Mouse (Mus musculus): ENCODE results near the gene Arvcf. TPM values are rescaled to one million over a fixed set of nuclear protein-coding genes. Genes with fewer than 3 reads are reported as not detected.

The Arvcf gene
- polyA plus RNA-seq, 1 experiment from 2014 or later: 56.1 TPM

DNA sequence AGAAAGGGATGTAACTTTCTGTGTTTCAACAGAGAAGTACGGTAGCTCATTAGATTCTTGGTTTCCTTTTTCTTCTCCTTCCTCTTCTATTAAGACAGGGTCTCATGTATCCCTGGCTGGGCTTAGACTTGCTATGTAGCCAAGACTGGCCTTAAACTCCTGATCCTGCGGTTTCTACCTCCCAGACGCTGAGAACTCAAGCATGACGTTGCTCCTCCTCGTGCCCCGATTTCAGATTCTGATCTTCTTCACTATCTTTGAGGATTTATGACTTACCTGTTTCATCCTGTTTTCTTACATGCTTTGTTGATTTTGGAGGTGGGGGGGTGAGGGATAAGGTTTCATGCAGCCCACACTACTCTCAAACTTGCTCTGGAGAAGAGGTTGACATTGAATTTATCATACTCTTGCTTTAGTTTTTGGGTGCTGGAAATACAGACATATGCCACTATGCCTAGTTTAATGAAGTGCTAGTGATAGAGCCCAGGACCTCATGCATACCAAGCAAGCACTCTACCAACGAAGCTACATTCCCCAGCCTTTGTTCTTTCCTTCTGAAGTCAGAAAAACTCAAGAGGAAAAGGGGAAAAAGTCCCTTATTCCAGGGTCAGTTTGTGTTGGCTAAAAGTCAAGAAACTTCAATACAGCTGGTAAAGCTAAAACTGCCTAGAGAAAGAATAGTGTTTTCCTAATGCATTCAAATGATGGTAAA, 75.4 kb downstream of the Arvcf start:
- H3K9me3 ChIP-seq (replicated peaks): no peaks in the 10 kb centered on the region
- 82% methylated on average over 7 of the region's 7 CpGs for WGBS
- no peak overlapping the region for H3K27ac ChIP-seq
- peaks cover 39% of the 10 kb centered on the region for H3K36me3 ChIP-seq
- H3K27me3 ChIP-seq (ENCODE audit: low read depth, poor library complexity, severe bottlenecking): no peaks in the 10 kb centered on the region
- H3K4me1 ChIP-seq: peaks cover 35% of the 10 kb centered on the region
- no peak for DNase-seq (ENCODE audit: low spot score)
- H3K4me3 ChIP-seq: no peak overlapping the region

DNA sequence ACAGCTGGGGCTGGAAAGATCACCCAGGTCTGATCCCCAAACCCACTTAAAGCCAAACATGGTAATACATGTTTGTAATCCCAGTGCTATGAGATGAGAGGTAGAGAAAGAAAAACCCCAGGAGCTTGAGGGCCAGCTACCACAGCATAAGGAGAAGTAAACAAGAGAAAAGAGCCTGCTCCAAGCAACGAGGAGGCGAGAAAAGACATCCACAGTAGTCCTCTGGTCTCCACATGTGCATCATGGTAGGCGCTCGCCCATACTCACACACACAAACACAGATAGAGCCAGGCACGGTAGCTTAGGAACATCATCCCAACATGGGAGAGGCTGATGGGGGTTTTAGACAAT, 75.9 kb downstream of the Arvcf start:
- Histone ChIP-seq H3K4me3 (no peak overlapping the region), H3K4me1 (peaks cover 35% of the 10 kb centered on the region), H3K27ac (no peak overlapping the region), H3K36me3 (peaks cover 34% of the 10 kb centered on the region), H3K9me3 (replicated peaks) (no peaks in the 10 kb centered on the region), H3K27me3 (ENCODE audit: low read depth, poor library complexity, severe bottlenecking) (no peaks in the 10 kb centered on the region)
- WGBS: 92% methylated on average over 5 of the region's 5 CpGs
- DNase-seq (ENCODE audit: low spot score): no peak

- Histone ChIP-seq H3K4me3 (no peak overlapping the region), H3K36me3 (peaks cover 32% of the 10 kb centered on the region), H3K27me3 (ENCODE audit: low read depth, poor library complexity, severe bottlenecking) (no peaks in the 10 kb centered on the region), H3K4me1 (peaks cover 35% of the 10 kb centered on the region), H3K9me3 (replicated peaks) (no peaks in the 10 kb centered on the region), H3K27ac (no peak overlapping the region)
- WGBS: 67% methylated on average over 11 of the region's 11 CpGs
- no peak for DNase-seq (ENCODE audit: low spot score)
These were observed 76.5 kb downstream of the Arvcf start for GRCm38 (mm10) chr16:18424364-18425045.

- Histone ChIP-seq H3K9me3 (replicated peaks) (no peaks in the 10 kb centered on the region), H3K27ac (peak overlapping the region; percentile 96)
- 19% methylated on average over 10 of the region's 10 CpGs for WGBS
These were observed 77.7 kb downstream of the Arvcf start for GRCm38 (mm10) chr16:18425475-18426214.

GRCm38 (mm10) chr16:18426215-18426791, 78.3 kb downstream of the Arvcf start, which contains the start of gene Txnrd2:
Gene Txnrd2 (plus strand): TSS chr16:18426384.
- Histone ChIP-seq H3K27me3 (ENCODE audit: low read depth, poor library complexity, severe bottlenecking) (no peaks in the 10 kb centered on the region), H3K4me3 (peak within 1 kb of the TSS; percentile 94), H3K36me3 (peaks cover 27% of the 10 kb centered on the region), H3K27ac (peak within 1 kb of the TSS; percentile 96), H3K4me1 (peaks cover 44% of the 10 kb centered on the region), H3K9me3 (replicated peaks) (no peaks in the 10 kb centered on the region)
- peak; percentile 82 for DNase-seq (ENCODE audit: low spot score)
- WGBS: under 1% methylated on average over 52 of the region's 52 CpGs

More at GRCm38 (mm10) chr16:18425475-18426214, 77.7 kb downstream of the Arvcf start:
- Histone ChIP-seq H3K27me3 (ENCODE audit: low read depth, poor library complexity, severe bottlenecking) (no peaks in the 10 kb centered on the region), H3K36me3 (peaks cover 30% of the 10 kb centered on the region), H3K4me1 (peaks cover 39% of the 10 kb centered on the region), H3K4me3 (peak overlapping the region; percentile 94)
- peak; percentile 52 for DNase-seq (ENCODE audit: low spot score)

DNA sequence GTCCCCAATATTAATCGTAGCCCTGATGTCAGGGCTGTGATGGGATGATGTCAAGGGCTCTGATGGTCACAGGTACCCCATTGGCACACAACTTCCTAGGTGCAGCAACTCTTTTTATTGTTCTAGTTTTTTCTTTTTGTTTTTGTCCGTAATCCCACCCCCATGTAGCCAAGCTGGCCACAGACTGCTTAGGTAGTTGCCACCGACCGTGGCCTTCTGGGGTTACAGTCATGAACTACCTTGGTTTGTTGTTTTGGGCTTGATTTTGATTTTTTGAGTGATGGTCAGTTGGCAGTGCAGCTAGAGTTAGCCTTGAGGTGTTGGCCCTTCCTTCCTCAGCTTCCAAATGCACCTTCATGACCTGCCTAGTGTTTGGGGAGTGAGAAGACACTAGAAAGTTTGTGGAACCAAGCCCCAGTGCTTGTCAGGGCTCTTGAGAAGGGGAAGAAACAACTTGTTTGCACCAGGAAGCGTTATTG, 78.9 kb downstream of the Arvcf start, which contains the start of gene Comt:
Gene Comt (minus strand): TSS at position 51 of the 479 bp plus-strand sequence.
- 59% methylated on average over 5 of the region's 5 CpGs for WGBS
- Histone ChIP-seq H3K9me3 (replicated peaks) (no peaks in the 10 kb centered on the region), H3K27ac (peak within 1 kb of the TSS; percentile 96), H3K27me3 (ENCODE audit: low read depth, poor library complexity, severe bottlenecking) (no peaks in the 10 kb centered on the region), H3K36me3 (peaks cover 25% of the 10 kb centered on the region), H3K4me3 (peak within 1 kb of the TSS; percentile 94), H3K4me1 (peaks cover 44% of the 10 kb centered on the region)
- DNase-seq (ENCODE audit: low spot score): no peak

GRCm38 (mm10) chr16:18428011-18428515, 80.1 kb downstream of the Arvcf start:
- H3K4me3 ChIP-seq: no peak overlapping the region
- peaks cover 44% of the 10 kb centered on the region for H3K4me1 ChIP-seq
- WGBS: 90% methylated on average over 5 of the region's 5 CpGs
- H3K36me3 ChIP-seq: peaks cover 16% of the 10 kb centered on the region
- DNase-seq (ENCODE audit: low spot score): no peak
- no peaks in the 10 kb centered on the region for H3K9me3 ChIP-seq (replicated peaks)
- H3K27ac ChIP-seq: no peak overlapping the region
- no peaks in the 10 kb centered on the region for H3K27me3 ChIP-seq (ENCODE audit: low read depth, poor library complexity, severe bottlenecking)

DNA sequence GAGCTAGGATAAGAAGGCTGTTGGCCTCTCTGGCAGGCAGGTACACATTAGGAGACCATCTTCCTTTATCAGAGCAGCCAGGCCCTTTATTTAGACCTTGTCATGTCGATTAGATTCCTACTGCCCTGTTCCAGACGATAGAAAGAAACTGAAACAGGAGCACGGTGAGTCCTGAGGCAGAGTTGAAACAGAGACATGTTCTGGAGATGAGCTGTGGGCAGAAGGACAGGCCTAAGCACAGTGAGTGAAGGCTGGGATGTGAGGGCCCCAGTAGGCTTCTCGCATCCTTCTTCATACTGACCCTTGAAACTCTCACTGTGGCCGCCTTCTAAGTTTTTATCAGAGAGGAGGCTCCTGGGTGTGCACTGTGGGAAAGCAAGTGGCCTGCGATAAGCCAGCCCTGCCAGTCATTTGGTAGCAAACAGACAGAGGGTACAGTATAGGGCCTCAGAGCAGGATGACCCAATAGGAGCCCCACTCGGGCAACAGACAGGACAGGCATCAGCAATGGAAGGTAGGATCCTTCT, 80.6 kb downstream of the Arvcf start:
- 90% methylated on average over 7 of the region's 7 CpGs for WGBS
- Histone ChIP-seq H3K4me3 (no peak overlapping the region), H3K9me3 (replicated peaks) (no peaks in the 10 kb centered on the region), H3K27ac (no peak overlapping the region), H3K36me3 (peaks cover 12% of the 10 kb centered on the region), H3K27me3 (ENCODE audit: low read depth, poor library complexity, severe bottlenecking) (no peaks in the 10 kb centered on the region), H3K4me1 (peaks cover 44% of the 10 kb centered on the region)
- no peak for DNase-seq (ENCODE audit: low spot score)

- no peak for DNase-seq (ENCODE audit: low spot score)
- Histone ChIP-seq H3K27me3 (ENCODE audit: low read depth, poor library complexity, severe bottlenecking) (no peaks in the 10 kb centered on the region), H3K9me3 (replicated peaks) (no peaks in the 10 kb centered on the region), H3K27ac (no peak overlapping the region), H3K36me3 (peaks cover 14% of the 10 kb centered on the region), H3K4me3 (no peak overlapping the region), H3K4me1 (peaks cover 36% of the 10 kb centered on the region)
- 93% methylated on average over 8 of the region's 8 CpGs for WGBS
These were observed 81.7 kb downstream of the Arvcf start for GRCm38 (mm10) chr16:18429641-18430040.

- H3K36me3 ChIP-seq: peaks cover 22% of the 10 kb centered on the region
- H3K27me3 ChIP-seq (ENCODE audit: low read depth, poor library complexity, severe bottlenecking): no peaks in the 10 kb centered on the region
- H3K9me3 ChIP-seq (replicated peaks): no peaks in the 10 kb centered on the region
- 63% methylated on average over 8 of the region's 8 CpGs for WGBS
- H3K4me3 ChIP-seq: no peak overlapping the region
- H3K4me1 ChIP-seq: peaks cover 26% of the 10 kb centered on the region
- H3K27ac ChIP-seq: no peak overlapping the region
- DNase-seq (ENCODE audit: low spot score): no peak
These were observed 82.7 kb downstream of the Arvcf start for GRCm38 (mm10) chr16:18430641-18431212.

DNA sequence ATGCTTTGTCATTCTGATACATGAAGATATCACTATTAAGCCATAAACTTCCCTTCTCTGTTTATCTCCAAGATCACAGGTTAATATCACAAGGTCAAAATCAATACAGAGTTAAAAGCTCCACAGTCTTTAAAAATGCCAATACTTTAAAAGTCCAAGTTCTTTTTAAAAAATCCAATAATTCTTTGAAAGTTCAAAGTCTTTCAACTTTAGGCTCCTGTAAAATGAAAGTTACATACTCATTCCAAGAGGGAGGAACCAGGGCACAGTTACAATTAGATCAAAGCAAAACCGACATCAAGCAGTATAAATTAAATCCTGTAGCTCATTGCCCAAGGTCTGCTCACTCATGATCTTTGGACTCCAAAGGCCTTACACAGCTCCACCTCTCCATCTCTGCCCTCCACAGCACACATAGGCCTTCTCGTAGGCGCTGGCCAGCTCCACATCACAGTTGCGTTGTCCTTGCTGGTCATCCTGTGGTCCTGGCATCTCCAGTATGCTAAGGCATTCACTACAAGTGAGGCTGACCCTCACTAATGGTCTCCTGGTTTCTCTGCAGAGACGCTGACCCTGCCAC, 85.4 kb downstream of the Arvcf start:
- H3K27ac ChIP-seq: no peak overlapping the region
- no peaks in the 10 kb centered on the region for H3K27me3 ChIP-seq (ENCODE audit: low read depth, poor library complexity, severe bottlenecking)
- no peak overlapping the region for H3K4me3 ChIP-seq
- peaks cover 39% of the 10 kb centered on the region for H3K36me3 ChIP-seq
- no peaks in the 10 kb centered on the region for H3K9me3 ChIP-seq (replicated peaks)
- H3K4me1 ChIP-seq: peaks cover 9% of the 10 kb centered on the region
- WGBS: 94% methylated on average over 5 of the region's 5 CpGs
- DNase-seq (ENCODE audit: low spot score): no peak

DNA sequence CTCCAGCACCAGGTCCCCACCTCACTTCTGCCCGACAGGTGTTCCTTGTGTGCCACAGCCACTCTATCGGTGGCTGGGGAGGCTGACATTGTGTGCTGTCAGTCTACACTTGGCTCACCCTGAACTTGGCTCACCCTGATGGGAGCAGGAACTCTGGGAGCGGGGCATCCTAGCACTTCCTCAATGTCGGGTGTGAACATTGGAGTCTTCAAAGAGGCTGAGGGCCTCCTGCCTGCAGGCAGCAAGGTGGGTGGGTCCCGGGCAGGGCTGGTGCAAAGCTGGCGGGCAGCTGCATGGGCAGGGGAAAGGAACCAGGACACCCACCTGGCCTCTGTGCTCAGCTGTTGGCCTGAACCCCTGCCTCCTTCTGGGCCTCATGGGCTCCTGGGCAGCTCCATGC, 88.1 kb downstream of the Arvcf start:
- Histone ChIP-seq H3K9me3 (replicated peaks) (no peaks in the 10 kb centered on the region), H3K27me3 (ENCODE audit: low read depth, poor library complexity, severe bottlenecking) (no peaks in the 10 kb centered on the region), H3K27ac (no peak overlapping the region), H3K36me3 (peaks cover 52% of the 10 kb centered on the region), H3K4me1 (peaks cover under 1% of the 10 kb centered on the region; the same call in 1 of the 2 replicates), H3K4me3 (no peak overlapping the region)
- 91% methylated on average over 6 of the region's 6 CpGs for WGBS
- no peak for DNase-seq (ENCODE audit: low spot score)

Measured in limb, embryonic 10.5 days (tissue).